Mouse (Mus musculus): ENCODE measurements around the gene Morn2. TPM values are rescaled to one million over a fixed set of nuclear protein-coding genes. Genes with fewer than 3 reads are reported as not detected.

Morn2 gene
- polyA plus RNA-seq, 1 experiment from 2014 or later = 45.1 TPM

- Histone ChIP-seq H3K27ac (no peak overlapping the region), H3K9ac (no peak overlapping the region), H3K27me3 (no peaks in the 10 kb centered on the region), H3K4me2 (no peak overlapping the region), H3K4me3 (replicated peaks) (no peak overlapping the region), H3K9me3 (no peaks in the 10 kb centered on the region), H3K36me3 (replicated peaks) (no peaks in the 10 kb centered on the region), H3K4me1 (no peaks in the 10 kb centered on the region)
- ATAC-seq (ENCODE audit: low FRiP score) = no peak
- 75% methylated on average over 3 of the region's 3 CpGs for WGBS
Observed at GRCm38 (mm10) chr17:80326431-80326830, 36.4 kb downstream of the Morn2 start.

DNA sequence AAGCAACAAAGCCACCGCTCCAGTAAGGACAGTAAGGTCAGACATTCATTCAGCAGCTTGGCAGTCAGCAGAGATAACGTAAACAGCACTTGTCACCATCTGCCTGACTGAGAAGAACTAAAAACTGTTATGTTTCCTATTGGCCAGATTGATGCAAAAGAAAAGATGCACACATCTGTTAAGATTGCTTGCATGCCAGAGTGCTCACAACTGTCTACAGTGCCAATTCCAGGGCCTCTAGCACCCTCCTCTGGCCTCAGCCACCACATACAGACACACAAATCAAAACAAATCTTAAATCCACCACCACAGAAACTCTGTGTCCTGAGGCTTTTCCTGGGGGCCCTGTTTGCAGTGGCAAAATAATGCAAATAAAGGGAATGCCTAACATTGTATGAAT, 42.4 kb downstream of the Morn2 start:
- WGBS = 75% methylated on average over 2 of the region's 2 CpGs
- H3K4me3 ChIP-seq (replicated peaks) = no peak overlapping the region
- H3K9ac ChIP-seq = no peak overlapping the region
- H3K4me1 ChIP-seq = no peaks in the 10 kb centered on the region
- ATAC-seq (ENCODE audit: low FRiP score) = no peak
- H3K4me2 ChIP-seq = no peak overlapping the region
- no peak overlapping the region for H3K27ac ChIP-seq
- H3K36me3 ChIP-seq (replicated peaks) = no peaks in the 10 kb centered on the region
- H3K9me3 ChIP-seq = no peaks in the 10 kb centered on the region
- no peaks in the 10 kb centered on the region for H3K27me3 ChIP-seq

- no peak for ATAC-seq (ENCODE audit: low FRiP score)
- H3K4me3 ChIP-seq (replicated peaks) = no peak overlapping the region
- H3K27ac ChIP-seq = no peak overlapping the region
- H3K27me3 ChIP-seq = no peaks in the 10 kb centered on the region
- H3K4me1 ChIP-seq = no peaks in the 10 kb centered on the region
- no peak overlapping the region for H3K9ac ChIP-seq
- no peaks in the 10 kb centered on the region for H3K9me3 ChIP-seq
- H3K4me2 ChIP-seq = no peak overlapping the region
- no peaks in the 10 kb centered on the region for H3K36me3 ChIP-seq (replicated peaks)
- WGBS = 80% methylated on average over 4 of the region's 4 CpGs
Observed at GRCm38 (mm10) chr17:80345277-80345676, 55.3 kb downstream of the Morn2 start.

DNA sequence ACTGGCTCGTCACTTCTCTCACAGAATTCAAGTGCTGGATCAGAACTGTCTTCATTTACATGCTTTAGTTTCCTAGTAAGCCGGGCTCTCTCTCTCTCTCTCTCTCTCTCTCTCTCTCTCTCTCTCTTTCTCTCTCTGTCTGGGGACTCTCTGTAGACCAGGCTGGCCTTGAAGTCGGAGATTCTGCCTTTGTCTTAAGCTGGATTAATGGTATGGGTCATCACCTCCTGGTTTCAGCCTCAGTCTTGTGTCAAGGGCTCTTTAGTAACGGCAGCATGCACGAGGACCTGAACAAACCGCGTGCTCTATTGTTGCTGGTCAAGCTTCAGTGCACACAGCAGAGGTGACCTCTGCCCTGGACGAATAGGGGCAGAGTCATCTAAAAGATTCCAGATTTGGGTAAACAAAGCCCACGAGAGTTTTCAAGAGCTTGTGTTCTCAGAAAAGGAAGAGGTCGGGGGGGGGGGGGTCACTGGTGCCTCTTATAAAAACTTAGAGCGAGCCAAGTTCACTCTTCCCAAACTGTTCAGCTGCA, 56.7 kb downstream of the Morn2 start:
- H3K36me3 ChIP-seq (replicated peaks) = no peaks in the 10 kb centered on the region
- H3K4me2 ChIP-seq = no peak overlapping the region
- no peak overlapping the region for H3K9ac ChIP-seq
- no peaks in the 10 kb centered on the region for H3K27me3 ChIP-seq
- no peaks in the 10 kb centered on the region for H3K4me1 ChIP-seq
- ATAC-seq (ENCODE audit: low FRiP score) = no peak
- no peak overlapping the region for H3K27ac ChIP-seq
- no peaks in the 10 kb centered on the region for H3K9me3 ChIP-seq
- 21% methylated on average over 11 of the region's 11 CpGs for WGBS
- no peak overlapping the region for H3K4me3 ChIP-seq (replicated peaks)

Other genes starting within 250 kb of the Morn2 start
- gene Hnrnpll, start 227.9 kb upstream of the Morn2 start, polyA plus RNA-seq (2016; fragmentation: Nextera tagmentation; extraction: Ambion mirVana) = 126 and 130 TPM in 2 replicates
- gene Galm, start 162.7 kb upstream of the Morn2 start, polyA plus RNA-seq (2016; fragmentation: Nextera tagmentation; extraction: Ambion mirVana) = 9.6 and 12.3 TPM in 2 replicates
- 784 and 786 TPM in 2 replicates for gene Srsf7, start 82.9 kb upstream of the Morn2 start, polyA plus RNA-seq (2016; fragmentation: Nextera tagmentation; extraction: Ambion mirVana)
- 0.10 TPM in 1 of 2 replicates, not detected in the other for gene Ttc39d, start 82.7 kb upstream of the Morn2 start, polyA plus RNA-seq (2016; fragmentation: Nextera tagmentation; extraction: Ambion mirVana)
- 37.6 and 38.5 TPM in 2 replicates for gene Gemin6, start 65.8 kb upstream of the Morn2 start, polyA plus RNA-seq (2016; fragmentation: Nextera tagmentation; extraction: Ambion mirVana)
- gene Dhx57, start 273 bp downstream of the Morn2 start, polyA plus RNA-seq (2016; fragmentation: Nextera tagmentation; extraction: Ambion mirVana) = 31.3 and 33.0 TPM in 2 replicates
- gene Arhgef33, start 17.2 kb downstream of the Morn2 start, polyA plus RNA-seq (2016; fragmentation: Nextera tagmentation; extraction: Ambion mirVana) = 0.17 and 0.74 TPM in 2 replicates
- 1.9 and 2.0 TPM in 2 replicates for gene Gm10190, start 83.3 kb downstream of the Morn2 start, polyA plus RNA-seq (2016; fragmentation: Nextera tagmentation; extraction: Ambion mirVana)
- gene Sos1, start 190.2 kb downstream of the Morn2 start, polyA plus RNA-seq (2016; fragmentation: Nextera tagmentation; extraction: Ambion mirVana) = 7.9 and 8.0 TPM in 2 replicates

Data from forebrain, embryonic 12.5 days (tissue).